Comparison of ENCODE assay signal across 16 mouse cellular contexts in genomic region chr6:76277841-76278240, GRCm38 (mm10).
"Had no signal": no experiment of that assay in that cellular context is flagged by ENCODE, and none has a peak within 500 bp of the region (broad histone marks: within the 10 kb centered on the region; RNA-seq: fewer than 3 reads in every experiment).

No protein-coding gene starts in this region.

- H3K36me3 ChIP-seq: neural tube, embryonic 13.5 days; neural tube, embryonic 15.5 days; stomach, embryonic 15.5 days had no signal

- H3K4me1 ChIP-seq: neural tube, embryonic 13.5 days; neural tube, embryonic 15.5 days; stomach, embryonic 15.5 days had no signal

- H3K27me3 ChIP-seq: neural tube, embryonic 13.5 days; neural tube, embryonic 15.5 days; stomach, embryonic 15.5 days had no signal

- H3K9ac ChIP-seq: neural tube, embryonic 13.5 days; neural tube, embryonic 15.5 days; stomach, embryonic 15.5 days had no signal

- H3K27ac ChIP-seq: neural tube, embryonic 13.5 days; neural tube, embryonic 15.5 days; stomach, embryonic 15.5 days; stomach, postnatal 0 days had no signal

- DNase-seq: retina, postnatal 1 day; right cerebral cortex, adult 18-20 months; right cerebral cortex, postnatal 14 days; right cerebral cortex, postnatal 25 days; right cerebral cortex, postnatal 4 days; spleen, adult 18-20 months; thymus, adult 18-20 months; thymus, adult 2 months; thymus, postnatal 14 days; thymus, postnatal 25 days; thymus, postnatal 36 days; thymus, postnatal 4 days had no signal

- H3K4me3 ChIP-seq: neural tube, embryonic 13.5 days; neural tube, embryonic 15.5 days; stomach, embryonic 15.5 days had no signal
